26 mouse cellular contexts compared by ENCODE assay signal in genomic region chr3:144078198-144078935, GRCm38 (mm10).
"Had no signal": no experiment of that assay in that cellular context is flagged by ENCODE, and none has a peak within 500 bp of the region (broad histone marks: within the 10 kb centered on the region; RNA-seq: fewer than 3 reads in every experiment).

No protein-coding gene starts in this region.

- DNase-seq: gastrocnemius, adult 2 months; gastrocnemius, postnatal 10 days; gastrocnemius, postnatal 25 days; heart, adult 2 months; heart, postnatal 10 days; heart, postnatal 4 days; kidney, adult 11 months; kidney, adult 2 months; kidney, adult 9 months; kidney, postnatal 14 days; kidney, postnatal 36 days; layer of hippocampus, adult 9-11 months; layer of hippocampus, postnatal 36 days; left cerebral cortex, postnatal 4 days had no signal

- H3K4me1 ChIP-seq: heart, embryonic 12.5 days; hindbrain, embryonic 10.5 days; hindbrain, embryonic 13.5 days; hindbrain, embryonic 15.5 days; kidney, embryonic 15.5 days; limb, embryonic 13.5 days; limb, embryonic 15.5 days; liver, embryonic 12.5 days had no signal

- H3K4me3 ChIP-seq: gastrocnemius, adult 2 months; heart, adult 2 months; heart, embryonic 12.5 days; hindbrain, embryonic 10.5 days; hindbrain, embryonic 13.5 days; hindbrain, embryonic 15.5 days; kidney, embryonic 15.5 days; limb, embryonic 13.5 days; limb, embryonic 15.5 days; liver, embryonic 12.5 days had no signal

- H3K4me2 ChIP-seq: heart, embryonic 12.5 days; hindbrain, embryonic 13.5 days; hindbrain, embryonic 15.5 days; kidney, embryonic 15.5 days; limb, embryonic 13.5 days; limb, embryonic 15.5 days; liver, embryonic 12.5 days had no signal

- H3K36me3 ChIP-seq: heart, embryonic 12.5 days; hindbrain, embryonic 10.5 days; hindbrain, embryonic 13.5 days; hindbrain, embryonic 15.5 days; kidney, embryonic 15.5 days; limb, embryonic 13.5 days; limb, embryonic 15.5 days; liver, embryonic 12.5 days had no signal

- H3K9ac ChIP-seq: heart, embryonic 12.5 days; hindbrain, embryonic 13.5 days; hindbrain, embryonic 15.5 days; kidney, embryonic 15.5 days; limb, embryonic 13.5 days; limb, embryonic 15.5 days; liver, embryonic 12.5 days; liver, embryonic 14.5 days had no signal

- H3K9me3 ChIP-seq: heart, embryonic 12.5 days; hindbrain, embryonic 10.5 days; hindbrain, embryonic 13.5 days; hindbrain, embryonic 15.5 days; kidney, embryonic 15.5 days; limb, embryonic 13.5 days; limb, embryonic 15.5 days; liver, embryonic 12.5 days had no signal

- H3K27ac ChIP-seq: gastrocnemius, adult 2 months; heart, adult 2 months; hindbrain, embryonic 10.5 days; hindbrain, embryonic 13.5 days; hindbrain, embryonic 15.5 days; hindbrain, postnatal 0 days; kidney, embryonic 15.5 days; kidney, postnatal 0 days; limb, embryonic 13.5 days; limb, embryonic 15.5 days; liver, embryonic 12.5 days; liver, embryonic 14.5 days had no signal

- ATAC-seq: hindbrain, postnatal 0 days; intestine, embryonic 16.5 days; liver, embryonic 12.5 days had no signal

- H3K27me3 ChIP-seq: heart, embryonic 12.5 days; hindbrain, embryonic 13.5 days; hindbrain, embryonic 15.5 days; kidney, embryonic 15.5 days; limb, embryonic 13.5 days; limb, embryonic 15.5 days; liver, embryonic 12.5 days had no signal
